Mouse (Mus musculus) lung, adult 2 months (tissue): Measurements from ENCODE around the gene Atpaf1. TPM values are rescaled to one million over a fixed set of nuclear protein-coding genes. Genes with fewer than 3 reads are reported as not detected.

Experiments used
- DNase-seq: peaks from one replicate; pipeline ENCODE4 v3.0.0; 2022
- H3K4me1 ChIP-seq: fragments of 200-500 bp; 2 replicates; pipeline ENCODE4 v1.6.1; 2011; ENCODE audit warnings: low read length; ENCODE audit not compliant: control insufficient read depth, insufficient read depth
- H3K4me3 ChIP-seq: fragments of 200-500 bp; replicated peaks from 2 replicates; pipeline ENCODE3; 2011; ENCODE audit warnings: low read depth, mild to moderate bottlenecking, control low read depth, low read length; ENCODE audit errors: extremely low read depth
- CTCF ChIP-seq: fragments of 200-500 bp; IDR thresholded peaks from 2 replicates; pipeline ENCODE4 v1.5.1; 2011; ENCODE audit warnings: mild to moderate bottlenecking, low read length, control low read depth; ENCODE audit not compliant: insufficient read depth
- POLR2A ChIP-seq: fragments of 200-500 bp; IDR thresholded peaks from 2 replicates; pipeline ENCODE4 v1.6.1; 2011; ENCODE audit warnings: low read depth, mild to moderate bottlenecking, control low read depth, low read length, borderline replicate concordance; ENCODE audit errors: extremely low read depth
- WGBS: fragments of 180-500 bp; shearing (Covaris S2); methylation state at CpG from one replicate; pipeline ENCODE4 v1.1.7; 2018; 5-methylcytosine and 5-hydroxymethylcytosine counted together
- polyA plus RNA-seq: library from polyadenylated mRNA; depleted of rRNA; stranded (reverse); fragments of >200 nt; gene quantifications from 2 replicates; pipeline ENCODE4 v1.2.3, GENCODE M21; 2012

Atpaf1 gene
- polyA plus RNA-seq, 1 experiment: 19.6 TPM

GRCm38 (mm10) chr4:115824178-115824577, 39.6 kb downstream of the Atpaf1 start:
- TF ChIP-seq POLR2A (0 out of 2 replicates have a peak, but pooled peaks have one; percentile 3), CTCF (no peak)
- no peak for DNase-seq
- H3K4me1 ChIP-seq: peaks cover 8% of the 10 kb centered on the region
- 55% methylated on average over 2 of the region's 2 CpGs for WGBS
- H3K4me3 ChIP-seq: no peak overlapping the region

DNA sequence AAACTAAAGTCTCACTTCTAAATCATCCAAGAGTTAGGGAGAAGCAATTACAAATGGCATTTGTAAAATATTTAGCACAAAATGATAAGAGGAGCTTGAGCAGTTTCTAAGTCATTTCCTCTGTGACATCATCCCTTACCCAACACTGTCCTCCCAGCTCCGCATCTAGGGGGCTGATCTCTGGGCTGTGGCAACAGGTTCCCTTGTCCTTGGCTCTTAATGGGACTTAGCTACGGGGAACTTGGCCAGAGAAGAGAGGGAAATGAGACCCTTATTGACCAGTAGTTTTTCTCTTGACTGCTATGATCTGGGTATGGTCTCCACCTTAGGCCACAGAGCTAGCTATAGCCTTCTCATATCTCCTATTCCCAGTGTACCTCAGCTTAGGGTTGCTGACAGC, 40.7 kb downstream of the Atpaf1 start:
- DNase-seq: no peak
- H3K4me3 ChIP-seq: no peak overlapping the region
- TF ChIP-seq CTCF: no peak
- no peak for TF ChIP-seq POLR2A
- WGBS: 82% methylated on average over 2 of the region's 2 CpGs
- peaks cover 15% of the 10 kb centered on the region for H3K4me1 ChIP-seq

GRCm38 (mm10) chr4:115827066-115827465, 42.5 kb downstream of the Atpaf1 start:
- Histone ChIP-seq H3K4me3 (no peak overlapping the region), H3K4me1 (peaks cover 23% of the 10 kb centered on the region)
- no peak for DNase-seq
- WGBS: 55% methylated on average over 3 of the region's 3 CpGs
- TF ChIP-seq POLR2A: no peak
- TF ChIP-seq CTCF: no peak

DNA sequence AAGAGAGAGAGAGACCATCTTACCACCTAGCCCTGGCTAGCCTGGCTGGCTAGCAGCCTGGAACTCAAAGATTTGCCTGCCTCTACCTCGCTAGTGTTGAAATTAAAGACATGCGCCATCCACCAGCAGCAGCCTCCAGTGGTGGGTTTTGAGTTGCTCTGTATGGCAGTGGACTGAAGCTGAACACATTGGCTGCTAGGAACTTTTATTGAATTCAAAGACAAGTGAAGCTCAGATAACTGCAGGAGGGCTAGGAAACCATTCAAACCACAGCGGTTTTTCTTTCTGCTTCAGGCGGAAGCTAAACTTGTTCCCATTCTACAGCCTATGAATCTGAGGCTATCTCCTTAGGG, 42.9 kb downstream of the Atpaf1 start:
- H3K4me1 ChIP-seq: peaks cover 23% of the 10 kb centered on the region
- TF ChIP-seq POLR2A (no peak), CTCF (no peak)
- 9% methylated on average over 4 of the region's 4 CpGs for WGBS
- DNase-seq: no peak
- H3K4me3 ChIP-seq: peak overlapping the region; percentile 97

- TF ChIP-seq CTCF (no peak), POLR2A (peak; percentile 41; the same call in 1 of the 2 replicates)
- WGBS: under 1% methylated on average over 57 of the region's 57 CpGs
- DNase-seq: peak; percentile 81
- peaks cover 23% of the 10 kb centered on the region for H3K4me1 ChIP-seq
- H3K4me3 ChIP-seq: peak within 1 kb of the TSS; percentile 97
These were observed 43.4 kb downstream of the Atpaf1 start, which contains the start of gene Mob3c for GRCm38 (mm10) chr4:115827888-115828571. Gene Mob3c, plus strand, starts transcription at chr4:115828092.

- WGBS: 7% methylated on average over 8 of the region's 8 CpGs
- H3K4me1 ChIP-seq: peaks cover 21% of the 10 kb centered on the region
- DNase-seq: no peak
- TF ChIP-seq POLR2A (no peak), CTCF (no peak)
- H3K4me3 ChIP-seq: peak overlapping the region; percentile 97
These were observed 43.9 kb downstream of the Atpaf1 start for GRCm38 (mm10) chr4:115828572-115828902.

- TF ChIP-seq CTCF (no peak), POLR2A (no peak)
- peaks cover 17% of the 10 kb centered on the region for H3K4me1 ChIP-seq
- no peak overlapping the region for H3K4me3 ChIP-seq
- DNase-seq: no peak
- 32% methylated on average over 5 of the region's 5 CpGs for WGBS
These were observed 45.9 kb downstream of the Atpaf1 start for GRCm38 (mm10) chr4:115830491-115830890.

- Histone ChIP-seq H3K4me3 (no peak overlapping the region), H3K4me1 (peaks cover 17% of the 10 kb centered on the region)
- 96% methylated on average over 22 of the region's 22 CpGs for WGBS
- no peak for DNase-seq
- TF ChIP-seq CTCF (no peak), POLR2A (no peak)
These were observed 46.6 kb downstream of the Atpaf1 start for GRCm38 (mm10) chr4:115831221-115831620.

DNA sequence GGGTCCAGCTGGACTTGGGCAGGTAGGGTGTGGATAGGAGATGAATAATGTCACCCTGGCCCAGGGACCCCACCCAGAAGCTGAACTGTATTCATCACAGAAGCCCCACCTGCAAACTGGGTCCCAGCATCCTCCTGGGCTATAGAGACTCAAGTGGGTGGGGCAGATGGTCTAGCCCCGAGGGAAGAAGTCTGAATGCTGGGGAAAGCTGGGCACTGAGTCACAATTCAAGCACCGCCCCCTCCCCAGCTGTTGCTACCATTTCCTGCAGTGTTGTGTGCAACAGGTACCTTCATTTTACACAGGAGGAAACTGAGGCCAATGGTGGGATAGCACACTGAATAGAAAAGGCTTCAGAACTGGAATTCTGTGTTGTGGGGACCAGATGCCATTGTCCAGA, 47.4 kb downstream of the Atpaf1 start:
- Histone ChIP-seq H3K4me1 (peaks cover 17% of the 10 kb centered on the region), H3K4me3 (no peak overlapping the region)
- no peak for DNase-seq
- TF ChIP-seq CTCF (no peak), POLR2A (no peak)
- 57% methylated on average over 2 of the region's 2 CpGs for WGBS

DNA sequence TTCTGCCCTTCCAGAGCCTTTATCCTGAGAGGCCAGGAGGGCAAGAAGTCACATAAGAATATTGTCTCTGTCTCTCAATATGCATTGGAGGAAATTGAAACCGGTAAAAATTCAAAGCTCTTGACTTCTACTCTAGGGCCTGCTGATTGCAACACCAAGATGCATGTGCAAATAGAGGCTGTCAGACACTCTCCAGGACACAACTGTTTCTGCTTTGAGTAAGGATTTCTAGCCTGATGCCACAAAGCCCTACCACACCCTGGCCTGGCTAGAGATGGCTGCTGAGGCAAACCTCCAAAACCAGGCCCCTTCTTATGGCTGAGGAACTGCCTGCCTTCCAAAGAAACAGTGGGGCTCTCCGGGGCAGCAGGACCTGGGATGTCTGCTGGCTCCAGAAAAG, 51.0 kb downstream of the Atpaf1 start:
- peak; percentile 32 for DNase-seq
- Histone ChIP-seq H3K4me1 (peaks cover 11% of the 10 kb centered on the region), H3K4me3 (no peak overlapping the region)
- no peak for TF ChIP-seq POLR2A
- TF ChIP-seq CTCF: no peak
- WGBS: 52% methylated on average over 2 of the region's 2 CpGs
